Mouse (Mus musculus) Patski (cell line): Measurements from ENCODE around the gene Wipf1. TPM values are rescaled to one million over a fixed set of nuclear protein-coding genes. Genes with fewer than 3 reads are reported as not detected.

Experiments used
- ATAC-seq: fragments of 100-300 bp; one replicate; pipeline ENCODE4 v1.8.0; 2021
- CTCF ChIA-PET: fragments of 350-600 bp; sonication (Branson Sonifier 250); formaldehyde crosslinking; loops from one replicate; lab custom pipeline; 2022; ENCODE audit warnings: inconsistent platforms; lab: Charles Lee
- POLR2A ChIA-PET: fragments of 350-600 bp; sonication (Branson Sonifier 250); formaldehyde crosslinking; loops from one replicate; lab custom pipeline; 2022; ENCODE audit warnings: antibody characterized with exemption, inconsistent platforms; lab: Charles Lee
- DNase-seq: peaks from one replicate; pipeline ENCODE4 v3.0.0-alpha.2; 2011; ENCODE audit warnings: low read depth, low spot score
- H3K27me3 ChIP-seq: fragments of 371-371 bp; one replicate; pipeline ENCODE4 v1.5.1; 2021
- CTCF ChIP-seq: fragments of 100-300 bp; IDR thresholded peaks from one replicate; pipeline ENCODE4 v1.5.1; 2021
- in situ Hi-C: fragments of 300-500 bp; cut with MboI; formaldehyde crosslinking; loops from 3 replicates; pipeline ENCODE4 v1.11.1; 2018; ENCODE audit warnings: low pct_unique_long_range_greater_than_20kb, mixed read lengths
- polyA plus RNA-seq: library from polyadenylated mRNA; unstranded; gene quantifications from one replicate; pipeline ENCODE4 v1.2.3, GENCODE M21; 2021

Wipf1 gene
- polyA plus RNA-seq, 1 experiment from 2014 or later, result 20.2 TPM

GRCm38 (mm10) chr2:73379656-73380055, 149.9 kb downstream of the Wipf1 start:
- TF ChIP-seq CTCF, result no peak
- CTCF ChIA-PET, result no interaction called here
- ATAC-seq (no peak), DNase-seq (no peak)
- in situ Hi-C loops, result no loop called here
- POLR2A ChIA-PET, result interaction anchor here (1.1 kb wide), 1 partner anchor 9 kb away, joined by 3 read pairs; no protein-coding TSS in a partner anchor
- H3K27me3 ChIP-seq, result no peaks in the 10 kb centered on the region

Other genes with a start within 250 kb of the Wipf1 start
- gene Scrn3, start 217.1 kb downstream of the Wipf1 start, polyA plus RNA-seq, result 19.9 TPM
- 24.1 TPM for gene Cir1, start 217.0 kb downstream of the Wipf1 start, polyA plus RNA-seq
- 1.6 TPM for gene Gpr155, start 143.2 kb downstream of the Wipf1 start, polyA plus RNA-seq
- gene Chrna1, start 50.6 kb upstream of the Wipf1 start, polyA plus RNA-seq, result 0.05 TPM
- 14.5 TPM for gene Chn1, start 245.6 kb upstream of the Wipf1 start, polyA plus RNA-seq